Mouse (Mus musculus) erythroblast, embryonic 14.5 days (primary cell): ENCODE measurements around the gene Atg9a.

Experiments
- GATA1 ChIP-seq: IDR thresholded peaks from 2 replicates; pipeline ENCODE4 v1.6.1; 2012; ENCODE audit warnings: low read length, inconsistent platforms, mixed read lengths
- TAL1 ChIP-seq: IDR thresholded peaks from 3 replicates; pipeline ENCODE4 v1.6.1; 2012; ENCODE audit warnings: low read length, inconsistent platforms, mixed read lengths

- TF ChIP-seq GATA1 (no peak), TAL1 (no peak)
Observed at GRCm38 (mm10) chr1:75160256-75160617, 31.8 kb downstream of the Atg9a start.
